Mouse (Mus musculus): ENCODE measurements around the gene Lama2. TPM values are rescaled to one million over a fixed set of nuclear protein-coding genes. Genes with fewer than 3 reads are reported as not detected.
"Not testable (repeated sequence)": the region's sequence is repeated elsewhere in the genome, so short reads cannot be mapped to it uniquely, and the experiment has no call there.

Lama2 gene
- polyA plus RNA-seq, 1 experiment from 2014 or later, result 5.7 TPM

- not testable (repeated sequence) for H3K9me3 ChIP-seq; H3K9ac ChIP-seq; H3K27ac ChIP-seq (replicated peaks); H3K4me2 ChIP-seq; H3K27me3 ChIP-seq; H3K4me3 ChIP-seq; H3K4me1 ChIP-seq (replicated peaks); H3K36me3 ChIP-seq; ATAC-seq (ENCODE audit: low FRiP score, low read depth)
- WGBS, result 77% methylated on average over 4 of the region's 4 CpGs
Observed at GRCm38 (mm10) chr10:26938464-26938863, 681.1 kb downstream of the Lama2 start.

GRCm38 (mm10) chr10:26936056-26936455 is 683.5 kb downstream of the Lama2 start:
- not testable (repeated sequence) for H3K4me3 ChIP-seq; ATAC-seq (ENCODE audit: low FRiP score, low read depth); H3K36me3 ChIP-seq; H3K4me2 ChIP-seq; H3K9me3 ChIP-seq; H3K27ac ChIP-seq (replicated peaks); H3K4me1 ChIP-seq (replicated peaks); H3K27me3 ChIP-seq; H3K9ac ChIP-seq
- whole genome bisulfite sequencing, result 84% methylated on average over 6 of the region's 6 CpGs

Data from hindbrain, embryonic 15.5 days (tissue).